Mouse (Mus musculus): ENCODE results near the gene Galnt4. TPM values are rescaled to one million over a fixed set of nuclear protein-coding genes. Genes with fewer than 3 reads are reported as not detected.

Gene Galnt4
- total RNA-seq, 1 experiment from 2014 or later, result 11.7 TPM

DNA sequence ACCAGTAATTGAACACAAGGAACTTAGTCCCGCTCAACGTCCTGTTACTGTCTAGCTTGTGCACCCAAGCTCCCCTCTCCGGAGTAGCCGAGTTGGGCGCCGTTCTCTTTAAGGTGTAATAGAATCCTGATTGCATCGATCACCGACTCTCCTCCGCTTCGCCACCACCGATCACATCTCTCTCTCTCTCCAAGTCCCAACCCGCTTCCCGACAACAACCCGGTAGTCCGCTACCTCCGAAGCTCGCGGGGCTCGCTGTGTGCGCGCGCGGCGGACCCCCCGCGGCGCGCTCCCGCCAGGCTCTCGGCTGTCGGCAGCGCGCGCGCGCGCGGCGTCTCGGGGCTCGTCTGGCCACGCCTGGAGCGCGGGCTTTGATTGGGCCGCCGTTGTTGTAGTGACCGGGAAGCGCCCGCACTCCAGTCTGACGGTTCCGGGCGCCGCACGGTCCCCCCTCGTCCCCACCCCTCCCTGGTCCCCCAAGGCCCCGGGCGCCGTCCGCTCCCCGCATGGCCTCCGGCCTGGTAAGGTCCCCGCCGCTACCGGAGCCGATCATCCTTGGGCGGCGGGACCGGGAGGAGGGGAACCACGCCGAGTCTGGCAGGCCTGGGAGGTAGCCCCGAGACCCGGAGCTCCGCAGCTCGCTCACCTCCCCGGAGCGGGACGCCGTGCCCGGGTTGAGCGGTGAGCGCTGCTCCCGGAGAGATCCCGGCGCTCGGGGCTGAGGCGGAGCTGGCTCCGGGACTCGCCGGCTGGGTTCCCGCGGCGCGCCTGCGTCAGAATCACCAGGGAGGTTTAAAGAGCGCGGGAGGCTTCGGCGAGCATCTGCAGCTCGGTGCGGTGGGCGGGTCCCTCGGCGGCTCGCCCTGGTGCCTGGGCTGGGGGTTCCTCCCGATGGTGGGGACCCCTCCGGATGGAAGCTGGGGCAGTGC lies 992 bp upstream of the Galnt4 start, which contains the start of gene Poc1b:
Poc1b (plus strand) TSS at position 334 of the 929 bp plus-strand sequence.
- peak; percentile 58 to 68 for ATAC-seq (replicated peaks in 1 of 2; ENCODE audit: insufficient read depth in 1 of 2, low FRiP score in 2 of 2, low TSS enrichment in 1 of 2, low read depth in 1 of 2, poor library complexity in 2 of 2, severe bottlenecking in 2 of 2)

GRCm38 (mm10) chr10:99108431-99108982 lies 548 bp downstream of the Galnt4 start:
- no peak for ATAC-seq (replicated peaks in 1 of 2; ENCODE audit: insufficient read depth in 1 of 2, low FRiP score in 2 of 2, low TSS enrichment in 1 of 2, low read depth in 1 of 2, poor library complexity in 2 of 2, severe bottlenecking in 2 of 2)

- no peak for ATAC-seq (replicated peaks in 1 of 2; ENCODE audit: insufficient read depth in 1 of 2, low FRiP score in 2 of 2, low TSS enrichment in 1 of 2, low read depth in 1 of 2, poor library complexity in 2 of 2, severe bottlenecking in 2 of 2)
These were observed 5.6 kb downstream of the Galnt4 start for GRCm38 (mm10) chr10:99113533-99113932.

GRCm38 (mm10) chr10:99114295-99114694 lies 6.3 kb downstream of the Galnt4 start:
- no peak for ATAC-seq (replicated peaks in 1 of 2; ENCODE audit: insufficient read depth in 1 of 2, low FRiP score in 2 of 2, low TSS enrichment in 1 of 2, low read depth in 1 of 2, poor library complexity in 2 of 2, severe bottlenecking in 2 of 2)

GRCm38 (mm10) chr10:99115471-99116236 lies 7.7 kb downstream of the Galnt4 start:
- ATAC-seq (replicated peaks in 1 of 2; ENCODE audit: insufficient read depth in 1 of 2, low FRiP score in 2 of 2, low TSS enrichment in 1 of 2, low read depth in 1 of 2, poor library complexity in 2 of 2, severe bottlenecking in 2 of 2), result no peak

GRCm38 (mm10) chr10:99116237-99116632 lies 8.3 kb downstream of the Galnt4 start:
- ATAC-seq (replicated peaks in 1 of 2; ENCODE audit: insufficient read depth in 1 of 2, low FRiP score in 2 of 2, low TSS enrichment in 1 of 2, low read depth in 1 of 2, poor library complexity in 2 of 2, severe bottlenecking in 2 of 2), result no peak

- ATAC-seq (replicated peaks in 1 of 2; ENCODE audit: insufficient read depth in 1 of 2, low FRiP score in 2 of 2, low TSS enrichment in 1 of 2, low read depth in 1 of 2, poor library complexity in 2 of 2, severe bottlenecking in 2 of 2), result no peak
These were observed 9.0 kb downstream of the Galnt4 start for GRCm38 (mm10) chr10:99116650-99117615.

GRCm38 (mm10) chr10:99117876-99118275 lies 9.9 kb downstream of the Galnt4 start:
- ATAC-seq (replicated peaks in 1 of 2; ENCODE audit: insufficient read depth in 1 of 2, low FRiP score in 2 of 2, low TSS enrichment in 1 of 2, low read depth in 1 of 2, poor library complexity in 2 of 2, severe bottlenecking in 2 of 2), result no peak

DNA sequence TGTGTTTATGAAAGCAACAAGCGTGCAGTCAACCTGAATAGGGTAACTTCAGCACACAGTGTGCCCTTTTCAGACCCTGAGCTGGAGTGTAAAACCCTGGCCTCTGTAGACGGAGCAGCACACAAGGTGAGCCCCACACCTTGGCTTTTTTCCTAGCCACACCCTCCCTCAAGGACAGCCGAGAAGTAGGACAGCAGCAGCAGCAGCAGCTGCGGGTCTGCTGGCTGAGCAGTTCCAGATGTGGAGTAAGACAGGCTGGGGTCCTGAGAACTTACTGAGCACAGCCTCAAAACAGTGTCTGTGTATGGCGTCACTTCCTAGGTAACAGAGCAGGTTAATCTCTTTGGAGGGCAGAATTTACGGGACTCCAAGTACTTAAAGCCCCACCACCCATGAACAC lies 10.7 kb downstream of the Galnt4 start:
- ATAC-seq (replicated peaks in 1 of 2; ENCODE audit: insufficient read depth in 1 of 2, low FRiP score in 2 of 2, low TSS enrichment in 1 of 2, low read depth in 1 of 2, poor library complexity in 2 of 2, severe bottlenecking in 2 of 2), result no peak

- no peak for ATAC-seq (replicated peaks in 1 of 2; ENCODE audit: insufficient read depth in 1 of 2, low FRiP score in 2 of 2, low TSS enrichment in 1 of 2, low read depth in 1 of 2, poor library complexity in 2 of 2, severe bottlenecking in 2 of 2)
These were observed 11.5 kb downstream of the Galnt4 start for GRCm38 (mm10) chr10:99119471-99119870.

- ATAC-seq (replicated peaks in 1 of 2; ENCODE audit: insufficient read depth in 1 of 2, low FRiP score in 2 of 2, low TSS enrichment in 1 of 2, low read depth in 1 of 2, poor library complexity in 2 of 2, severe bottlenecking in 2 of 2), result no peak
These were observed 18.3 kb downstream of the Galnt4 start, which contains the start of gene Phxr2 for GRCm38 (mm10) chr10:99126225-99126624. Gene Phxr2 (minus strand): TSS chr10:99126325.

DNA sequence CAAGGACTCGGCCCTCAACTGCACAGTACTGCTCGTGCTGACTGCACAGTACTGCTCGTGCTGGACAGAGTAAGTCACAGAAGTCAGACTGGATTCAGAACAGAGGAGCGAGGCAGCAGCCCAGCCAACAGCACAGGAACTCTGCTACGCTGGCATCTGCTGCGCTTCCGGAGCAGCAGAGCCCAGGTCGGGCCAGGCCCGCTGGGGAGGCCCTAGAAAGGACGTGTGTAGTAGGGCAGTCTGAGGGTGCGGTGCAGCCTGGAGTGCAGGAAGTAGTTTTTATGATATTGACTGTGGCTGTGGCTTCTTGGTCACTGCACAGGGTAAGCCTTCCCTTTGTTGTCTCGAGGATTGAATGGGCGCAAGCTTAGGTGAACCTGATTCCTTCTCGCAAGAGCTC lies 19.0 kb downstream of the Galnt4 start:
- ATAC-seq (replicated peaks in 1 of 2; ENCODE audit: insufficient read depth in 1 of 2, low FRiP score in 2 of 2, low TSS enrichment in 1 of 2, low read depth in 1 of 2, poor library complexity in 2 of 2, severe bottlenecking in 2 of 2), result peak; percentile 70 to 73

- peak; percentile 68 to 75 for ATAC-seq (replicated peaks in 1 of 2; ENCODE audit: insufficient read depth in 1 of 2, low FRiP score in 2 of 2, low TSS enrichment in 1 of 2, low read depth in 1 of 2, poor library complexity in 2 of 2, severe bottlenecking in 2 of 2)
These were observed 19.8 kb downstream of the Galnt4 start for GRCm38 (mm10) chr10:99127691-99128261.

DNA sequence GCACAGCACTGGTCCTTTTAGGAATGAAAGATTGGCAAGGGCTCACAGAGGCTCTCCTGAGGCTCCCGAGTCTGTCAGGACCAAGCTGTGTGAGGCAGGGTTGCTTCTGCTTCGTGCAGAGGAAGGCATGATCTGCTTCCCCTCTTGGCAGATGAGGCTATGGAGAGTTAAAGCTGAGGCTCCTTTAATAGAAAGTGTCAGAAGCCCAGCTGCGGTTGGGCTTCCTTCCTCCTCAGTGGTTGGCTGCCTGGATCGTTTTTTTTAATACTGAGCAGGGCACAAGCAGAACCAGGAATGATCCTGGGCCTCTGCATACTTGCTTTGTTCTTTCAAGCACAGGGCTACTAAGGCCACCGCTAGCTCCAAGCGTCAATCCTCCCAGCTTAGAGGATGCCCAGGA lies 22.7 kb downstream of the Galnt4 start:
- ATAC-seq (replicated peaks in 1 of 2; ENCODE audit: insufficient read depth in 1 of 2, low FRiP score in 2 of 2, low TSS enrichment in 1 of 2, low read depth in 1 of 2, poor library complexity in 2 of 2, severe bottlenecking in 2 of 2), result peak; percentile 70 to 75

DNA sequence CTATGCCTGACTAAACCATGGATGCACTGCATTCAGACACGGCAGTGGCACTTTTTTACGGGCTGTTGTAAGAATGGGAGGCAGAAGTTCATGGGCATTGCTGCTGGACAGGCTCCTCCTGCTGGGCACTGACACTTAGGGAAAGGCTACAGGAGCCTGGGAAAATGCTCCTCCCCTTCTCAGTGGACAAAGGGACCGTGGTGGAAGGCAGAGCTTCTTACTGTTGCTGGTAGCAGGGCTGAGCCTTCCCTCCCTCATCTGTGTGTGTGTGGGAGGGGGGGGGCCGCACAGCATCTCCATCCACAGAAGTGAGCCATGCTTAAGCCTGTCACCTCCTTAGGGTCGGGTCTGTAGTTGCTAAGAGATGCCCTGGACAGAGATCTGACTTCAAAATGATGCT lies 23.3 kb downstream of the Galnt4 start:
- no peak for ATAC-seq (replicated peaks in 1 of 2; ENCODE audit: insufficient read depth in 1 of 2, low FRiP score in 2 of 2, low TSS enrichment in 1 of 2, low read depth in 1 of 2, poor library complexity in 2 of 2, severe bottlenecking in 2 of 2)

DNA sequence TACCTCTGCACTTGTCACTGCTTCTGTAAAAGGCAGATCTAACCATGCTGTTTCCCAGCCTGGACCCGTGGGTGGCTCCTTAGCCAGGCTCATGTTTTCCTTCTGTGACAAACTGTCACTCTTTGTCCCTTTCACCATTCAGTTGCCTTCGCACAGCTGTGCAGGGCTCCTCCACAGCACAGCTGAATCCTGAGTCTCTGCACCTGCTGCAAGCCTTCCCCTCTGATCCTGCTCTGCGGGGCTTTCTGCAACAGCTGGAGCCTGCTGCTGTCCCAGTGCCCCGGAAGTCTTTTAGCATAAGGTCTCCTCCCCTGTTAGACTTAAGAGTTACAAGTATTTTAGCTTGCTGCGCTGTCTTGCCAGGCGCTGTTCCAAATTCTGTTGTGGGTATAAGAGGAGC lies 24.2 kb downstream of the Galnt4 start:
- ATAC-seq (replicated peaks in 1 of 2; ENCODE audit: insufficient read depth in 1 of 2, low FRiP score in 2 of 2, low TSS enrichment in 1 of 2, low read depth in 1 of 2, poor library complexity in 2 of 2, severe bottlenecking in 2 of 2), result peak; percentile 4 to 17; a peak in 2 of 4 replicates
